Comparison of ENCODE assay signal across 9 mouse cellular contexts in genomic region chr15:80266281-80266680, GRCm38 (mm10). TPM values are rescaled to one million over a fixed set of nuclear protein-coding genes. Genes with fewer than 3 reads are reported as not detected.
DNase-seq lines count a peak whose midpoint lies in the region; ATAC-seq and TF ChIP-seq lines count a peak whose summit lies in the region.
"Had no signal": no experiment of that assay in that cellular context is flagged by ENCODE, and none has a peak within 500 bp of the region (broad histone marks: within the 10 kb centered on the region; RNA-seq: fewer than 3 reads in every experiment).

No protein-coding gene starts in this region.

- peaks cover 9% of the 10 kb centered on the region; the same call in 1 of the 2 replicates for H3K4me1 ChIP-seq in forebrain, postnatal 0 days (ENCODE audit: insufficient read depth)
- H3K4me1 ChIP-seq in hindbrain, embryonic 16.5 days (ENCODE audit: control insufficient read depth, insufficient read depth, low read depth, low read length): peaks cover 12% of the 10 kb centered on the region
- peaks cover 6% of the 10 kb centered on the region for H3K4me1 ChIP-seq in limb, embryonic 11.5 days (ENCODE audit: control insufficient read depth, insufficient read depth, low read length)
- H3K4me1 ChIP-seq in thymus, adult 2 months (replicated peaks; ENCODE audit: control insufficient read depth, insufficient read depth, low read length): peaks cover 13% of the 10 kb centered on the region

- H3K9ac ChIP-seq in forebrain, postnatal 0 days: no peak overlapping the region
- H3K9ac ChIP-seq in hindbrain, embryonic 16.5 days (ENCODE audit: low read depth, low read length): no peak overlapping the region
- H3K9ac ChIP-seq in limb, embryonic 11.5 days (ENCODE audit: low read length): no peak overlapping the region

- no peak for TF ChIP-seq POLR2A in thymus, adult 2 months (IDR thresholded peaks at IDR 0.05; ENCODE audit: control insufficient read depth, extremely low read depth, insufficient read depth, low read length, poor library complexity)

- WGBS in forebrain, postnatal 0 days: 0% methylated on average over 2 of the region's 2 CpGs
- 0% methylated on average over 2 of the region's 2 CpGs for WGBS in hindbrain, embryonic 16.5 days
- 2% methylated on average over 2 of the region's 2 CpGs for WGBS in limb, embryonic 11.5 days
- WGBS in thymus, adult 2 months: 2% methylated on average over 2 of the region's 2 CpGs

- H3K4me3 ChIP-seq in forebrain, postnatal 0 days (ENCODE audit: low read depth, low read length): no peak overlapping the region
- no peak overlapping the region for H3K4me3 ChIP-seq in hindbrain, embryonic 16.5 days (ENCODE audit: low read length)
- no peak overlapping the region for H3K4me3 ChIP-seq in limb, embryonic 11.5 days (ENCODE audit: low read depth, low read length)
- H3K4me3 ChIP-seq in thymus, adult 2 months (ENCODE audit: control insufficient read depth, insufficient read depth, low read length): no peak overlapping the region
- H3K4me3 ChIP-seq: erythroblast, embryonic 14.5 days had no signal

- TF ChIP-seq CTCF in forebrain, postnatal 0 days (IDR thresholded peaks at IDR 0.05; ENCODE audit: low read depth): peak; percentile 94
- no peak for TF ChIP-seq CTCF in thymus, adult 2 months (IDR thresholded peaks at IDR 0.05; ENCODE audit: borderline replicate concordance, control insufficient read depth, extremely low read depth, insufficient read depth, low read length, poor library complexity)

- no peak overlapping the region for H3K27ac ChIP-seq in forebrain, postnatal 0 days (ENCODE audit: low read depth, low read length)
- H3K27ac ChIP-seq in hindbrain, embryonic 16.5 days (ENCODE audit: low read depth, low read length): no peak overlapping the region
- no peak overlapping the region for H3K27ac ChIP-seq in limb, embryonic 11.5 days (replicated peaks; ENCODE audit: low read depth, low read length)
- no peak overlapping the region for H3K27ac ChIP-seq in thymus, adult 2 months (ENCODE audit: control insufficient read depth, insufficient read depth, low read length)

- H3K27me3 ChIP-seq in forebrain, postnatal 0 days (ENCODE audit: insufficient read depth, low read length): no peaks in the 10 kb centered on the region
- H3K27me3 ChIP-seq in hindbrain, embryonic 16.5 days (replicated peaks; ENCODE audit: control insufficient read depth, insufficient read depth, low read length): no peaks in the 10 kb centered on the region
- H3K27me3 ChIP-seq in limb, embryonic 11.5 days (ENCODE audit: control insufficient read depth, insufficient read depth, low read length): no peaks in the 10 kb centered on the region
- no peaks in the 10 kb centered on the region for H3K27me3 ChIP-seq in thymus, adult 2 months (ENCODE audit: control insufficient read depth, insufficient read depth, low read length)

- peak; percentile 57 for DNase-seq in urinary bladder, postnatal 25 days (ENCODE audit: low spot score)
- no peak for DNase-seq in urinary bladder, adult 2 months (ENCODE audit: low spot score)
- peak; percentile 80 for DNase-seq in cerebellum, adult 11 months
- DNase-seq in forebrain, postnatal 0 days: peak; percentile 87
- DNase-seq in limb, embryonic 11.5 days (ENCODE audit: low spot score): peak; percentile 83
- peak; percentile 58 to 77 for DNase-seq in natural killer cell, adult 2 months (ENCODE audit: low spot score in 2 of 2)
- peak; percentile 60 for DNase-seq in thymus, adult 2 months

- H3K36me3 ChIP-seq in forebrain, postnatal 0 days (ENCODE audit: insufficient read depth): peaks cover 2% of the 10 kb centered on the region; the same call in 1 of the 2 replicates
- no peaks in the 10 kb centered on the region for H3K36me3 ChIP-seq in hindbrain, embryonic 16.5 days (ENCODE audit: control insufficient read depth, insufficient read depth, low read length)
- no peaks in the 10 kb centered on the region for H3K36me3 ChIP-seq in limb, embryonic 11.5 days (ENCODE audit: control insufficient read depth, insufficient read depth, low read length)
- no peaks in the 10 kb centered on the region for H3K36me3 ChIP-seq in thymus, adult 2 months (ENCODE audit: control insufficient read depth, insufficient read depth, low read length)

- peak; percentile 63; the same call in 1 of the 2 replicates for ATAC-seq in forebrain, postnatal 0 days
- ATAC-seq in hindbrain, embryonic 16.5 days: peak; percentile 60
- ATAC-seq in limb, embryonic 11.5 days (ENCODE audit: insufficient number of reproducible peaks, low FRiP score, low TSS enrichment, low read depth): no peak

- no peak overlapping the region for H3K4me2 ChIP-seq in forebrain, postnatal 0 days (ENCODE audit: low read depth)
- H3K4me2 ChIP-seq in hindbrain, embryonic 16.5 days (ENCODE audit: low read length): no peak overlapping the region
- H3K4me2 ChIP-seq in limb, embryonic 11.5 days (ENCODE audit: low read depth, severe bottlenecking): no peak overlapping the region

- no peaks in the 10 kb centered on the region for H3K9me3 ChIP-seq in forebrain, postnatal 0 days (ENCODE audit: low read length)
- no peaks in the 10 kb centered on the region for H3K9me3 ChIP-seq in hindbrain, embryonic 16.5 days (ENCODE audit: control insufficient read depth, low read length)
- no peaks in the 10 kb centered on the region for H3K9me3 ChIP-seq in limb, embryonic 11.5 days (ENCODE audit: control insufficient read depth, low read length)

RNA-seq across cellular contexts. Expression of gene Rps19bp1, which starts 2.2 kb away (rescaled TPM):
- polyA plus RNA-seq in urinary bladder, adult 2 months (2012; rRNA removed): 27.1 and 30.9 TPM in 2 replicates
- 38.7 and 56.6 TPM in 2 replicates for total RNA-seq in forebrain, postnatal 0 days (2014; rRNA removed)
- 84.7 and 98.9 TPM in 2 replicates for polyA plus RNA-seq in forebrain, postnatal 0 days (2015; fragmentation: Nextera tagmentation; extraction: Ambion mirVana)
- 70.6 and 70.7 TPM in 2 replicates for polyA plus RNA-seq in hindbrain, embryonic 16.5 days (2015; fragmentation: Nextera tagmentation; extraction: Ambion mirVana)
- polyA plus RNA-seq in limb, embryonic 11.5 days (2014; fragmentation: Nextera tagmentation; extraction: Ambion mirVana): 74.7 and 79.0 TPM in 2 replicates
- polyA plus RNA-seq in thymus, adult 2 months (2012; rRNA removed): 22.5 and 25.0 TPM in 2 replicates

RNA-seq across cellular contexts. Expression of gene Atf4, which starts 11.3 kb away (rescaled TPM):
- polyA plus RNA-seq in urinary bladder, adult 2 months (2012; rRNA removed): 211 and 346 TPM in 2 replicates
- total RNA-seq in forebrain, postnatal 0 days (2014; rRNA removed): 163 and 164 TPM in 2 replicates
- 103 and 109 TPM in 2 replicates for polyA plus RNA-seq in forebrain, postnatal 0 days (2015; fragmentation: Nextera tagmentation; extraction: Ambion mirVana)
- polyA plus RNA-seq in hindbrain, embryonic 16.5 days (2015; fragmentation: Nextera tagmentation; extraction: Ambion mirVana): 116 and 117 TPM in 2 replicates
- 110 and 125 TPM in 2 replicates for polyA plus RNA-seq in limb, embryonic 11.5 days (2014; fragmentation: Nextera tagmentation; extraction: Ambion mirVana)
- polyA plus RNA-seq in thymus, adult 2 months (2012; rRNA removed): 169 and 179 TPM in 2 replicates

RNA-seq across cellular contexts. Expression of gene Cacna1i, which starts 20.8 kb away (rescaled TPM):
- 0.01 and 0.03 TPM in 2 replicates for polyA plus RNA-seq in urinary bladder, adult 2 months (2012; rRNA removed)
- total RNA-seq in forebrain, postnatal 0 days (2014; rRNA removed): 11.1 and 12.5 TPM in 2 replicates
- 0.34 and 0.58 TPM in 2 replicates for polyA plus RNA-seq in forebrain, postnatal 0 days (2015; fragmentation: Nextera tagmentation; extraction: Ambion mirVana)
- polyA plus RNA-seq in hindbrain, embryonic 16.5 days (2015; fragmentation: Nextera tagmentation; extraction: Ambion mirVana): 0.74 and 0.84 TPM in 2 replicates
- polyA plus RNA-seq in limb, embryonic 11.5 days (2014; fragmentation: Nextera tagmentation; extraction: Ambion mirVana): 0.01 TPM in 1 of 2 replicates, not detected in the other
- polyA plus RNA-seq in thymus, adult 2 months (2012; rRNA removed): 0.30 and 0.42 TPM in 2 replicates
- polyA plus RNA-seq: erythroblast, embryonic 14.5 days had no signal

RNA-seq across cellular contexts. Expression of gene AC140267.1, which starts 30.6 kb away (rescaled TPM):
- polyA plus RNA-seq in urinary bladder, adult 2 months (2012; rRNA removed): not detected in 2 replicates
- total RNA-seq in forebrain, postnatal 0 days (2014; rRNA removed): not detected in 2 replicates
- not detected in 2 replicates for polyA plus RNA-seq in forebrain, postnatal 0 days (2015; fragmentation: Nextera tagmentation; extraction: Ambion mirVana)
- polyA plus RNA-seq in hindbrain, embryonic 16.5 days (2015; fragmentation: Nextera tagmentation; extraction: Ambion mirVana): 4.9 TPM in 1 of 2 replicates, not detected in the other
- polyA plus RNA-seq in limb, embryonic 11.5 days (2014; fragmentation: Nextera tagmentation; extraction: Ambion mirVana): not detected in 2 replicates
- not detected in 2 replicates for polyA plus RNA-seq in thymus, adult 2 months (2012; rRNA removed)
- polyA plus RNA-seq: erythroblast, embryonic 14.5 days had no signal

RNA-seq across cellular contexts. Expression of gene Mief1, which starts 32.5 kb away (rescaled TPM):
- 10.6 and 15.1 TPM in 2 replicates for polyA plus RNA-seq in urinary bladder, adult 2 months (2012; rRNA removed)
- total RNA-seq in forebrain, postnatal 0 days (2014; rRNA removed): 28.1 and 37.0 TPM in 2 replicates
- polyA plus RNA-seq in forebrain, postnatal 0 days (2015; fragmentation: Nextera tagmentation; extraction: Ambion mirVana): 13.5 and 20.0 TPM in 2 replicates
- polyA plus RNA-seq in hindbrain, embryonic 16.5 days (2015; fragmentation: Nextera tagmentation; extraction: Ambion mirVana): 29.0 and 38.1 TPM in 2 replicates
- 33.8 and 36.7 TPM in 2 replicates for polyA plus RNA-seq in limb, embryonic 11.5 days (2014; fragmentation: Nextera tagmentation; extraction: Ambion mirVana)
- 32.7 and 36.3 TPM in 2 replicates for polyA plus RNA-seq in thymus, adult 2 months (2012; rRNA removed)
